Mouse (Mus musculus) stomach, postnatal 0 days (tissue): ENCODE results near the gene Siah1b.

Experiments
- CTCF ChIP-seq: IDR thresholded peaks from 2 replicates; pipeline ENCODE4 v1.5.1; 2016; ENCODE audit warnings: antibody characterized with exemption, low read depth, mild to moderate bottlenecking, moderate library complexity
- EP300 ChIP-seq: optimal IDR thresholded peaks from 2 replicates; pipeline ENCODE3; 2016; ENCODE audit warnings: antibody characterized with exemption

- TF ChIP-seq CTCF (no peak), EP300 (no peak)
These were observed 12.3 kb upstream of the Siah1b start, which contains the start of gene Cltrn for GRCm38 (mm10) chrX:164088582-164088981.
